Mouse (Mus musculus) CH12F3 (cell line): Measurements from ENCODE around the gene Erh.

Experiments
- in situ Hi-C: fragments of 300-500 bp; cut with MboI; formaldehyde crosslinking; loops from 2 replicates; pipeline ENCODE4 v1.14.3; 2020; ENCODE audit warnings: low sequenced_read_pairs

The Erh gene

GRCm38 (mm10) chr12:80643693-80644505, at the start of gene Erh, which contains the start of gene Slc39a9:
Gene Erh (minus strand): TSS chr12:80644341.
Gene Slc39a9 (plus strand): TSS chr12:80643883.
- in situ Hi-C loops = no loop called here

DNA sequence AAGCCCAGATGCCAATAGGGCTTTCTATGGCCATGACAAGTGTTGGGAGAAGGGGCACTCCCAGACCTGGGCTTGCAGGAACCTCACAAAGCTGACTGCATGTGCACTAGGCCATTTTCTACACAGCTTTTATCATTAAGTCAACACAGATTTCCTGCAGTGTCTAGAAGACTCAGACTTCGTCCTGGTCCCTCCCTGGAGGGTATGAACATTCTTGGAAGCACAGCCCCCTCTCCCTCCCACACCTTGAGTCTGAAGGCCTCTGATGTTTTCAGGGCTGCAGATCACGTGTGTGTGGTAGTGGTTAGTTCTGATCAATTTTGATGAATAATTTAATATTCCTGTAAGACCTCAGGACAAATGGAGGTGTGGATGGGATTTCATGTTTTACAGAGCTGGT, 49.6 kb upstream of the Erh start:
- in situ Hi-C loops = no loop called here

DNA sequence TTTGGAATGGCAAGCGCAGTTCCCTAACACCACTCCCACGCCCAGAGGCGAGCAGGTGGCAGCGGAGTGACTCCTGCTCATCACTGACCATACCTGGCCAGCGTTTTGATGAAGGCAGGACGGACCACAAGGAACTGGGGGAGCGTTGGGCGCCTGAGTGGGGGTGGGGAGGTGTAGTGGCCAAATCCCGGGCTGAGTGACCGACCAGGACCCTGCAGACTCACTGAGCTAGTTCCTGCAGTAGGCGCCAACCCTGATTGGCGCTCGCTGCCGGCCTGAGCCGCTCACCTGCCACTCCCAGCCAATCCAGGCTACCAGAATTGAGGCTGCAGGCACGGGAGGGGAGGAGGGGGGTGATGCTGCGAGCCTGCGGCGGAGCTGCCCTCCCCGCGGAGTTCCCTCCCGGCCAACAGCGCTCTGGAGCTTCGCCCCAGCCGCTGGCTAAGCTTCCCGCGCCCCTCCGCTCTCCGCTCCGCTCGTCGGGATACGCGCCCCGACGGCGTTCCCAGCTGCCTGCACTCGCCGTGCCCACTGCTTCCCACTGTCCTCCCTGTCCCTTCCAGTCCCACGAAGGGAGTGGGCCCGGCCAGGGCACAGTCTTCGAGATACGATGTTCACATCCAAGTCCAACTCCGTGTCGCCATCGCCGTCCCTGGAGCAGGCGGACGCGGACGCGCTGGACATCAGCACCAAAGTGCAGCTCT, 48.3 kb upstream of the Erh start, which contains the start of gene Plekhd1:
TSS of gene Plekhd1 (plus strand) at position 323 of the 704 bp plus-strand sequence.
- in situ Hi-C loops = no loop called here

DNA sequence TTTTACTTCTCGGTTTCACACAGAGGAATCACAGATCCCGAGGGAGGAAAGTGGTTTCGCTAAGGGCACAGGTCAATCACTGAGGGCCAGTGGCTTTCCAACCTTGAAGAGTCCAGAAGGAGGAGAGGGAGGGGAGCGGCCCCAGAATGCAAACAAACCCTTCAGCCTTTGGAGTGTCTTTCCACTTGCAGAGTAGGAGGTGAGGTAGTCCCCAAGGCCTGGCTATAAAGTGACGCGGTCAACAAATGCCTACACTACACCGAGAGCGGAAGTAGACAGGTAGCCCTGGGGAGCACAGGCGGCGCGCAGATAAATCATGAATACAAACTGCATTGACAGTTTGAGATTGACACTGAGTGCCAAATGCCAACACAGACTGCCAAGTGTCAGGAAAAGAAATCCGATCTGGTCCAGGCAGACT, 47.5 kb upstream of the Erh start:
- in situ Hi-C loops = no loop called here

DNA sequence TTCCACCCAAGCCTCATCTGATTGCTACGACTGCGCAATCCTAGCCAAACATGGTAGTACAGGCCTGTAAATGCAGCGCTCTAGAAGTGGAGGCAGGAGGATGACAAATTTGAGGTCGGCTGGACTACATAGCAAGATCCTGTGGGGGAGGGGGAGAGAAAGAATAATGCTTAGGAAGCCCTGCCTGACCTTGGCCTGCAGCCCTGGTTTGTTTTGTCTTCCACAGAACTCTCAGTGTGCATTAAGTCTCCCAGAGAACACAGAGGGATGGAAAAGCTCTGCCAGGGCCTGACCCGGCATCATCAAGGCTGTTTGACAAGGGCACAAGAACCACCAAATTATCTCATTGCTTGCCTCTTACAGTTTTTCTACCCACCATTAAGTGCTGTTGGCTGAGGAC, 45.6 kb upstream of the Erh start:
- in situ Hi-C loops = no loop called here

GRCm38 (mm10) chr12:80687788-80688211, 43.7 kb upstream of the Erh start:
- in situ Hi-C loops = no loop called here

DNA sequence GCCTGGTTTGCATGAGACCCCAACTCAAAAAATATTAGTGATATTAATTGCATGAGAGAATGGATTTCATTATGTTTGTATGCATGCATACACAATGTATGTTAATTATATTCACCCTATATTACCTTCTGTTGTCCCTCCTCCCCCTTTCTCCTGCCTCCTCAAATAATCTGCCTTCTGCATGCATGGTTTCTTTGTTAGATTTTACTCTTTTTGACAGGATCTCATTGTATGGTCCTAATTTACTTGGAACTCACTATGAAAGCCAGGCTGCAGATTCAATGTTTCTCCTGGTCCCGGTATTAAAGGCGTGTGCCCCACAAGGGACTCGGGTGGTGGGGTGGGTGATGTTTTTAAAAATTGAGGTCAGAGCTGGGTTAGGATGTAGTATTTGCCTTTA, 40.2 kb upstream of the Erh start:
- in situ Hi-C loops = no loop called here

DNA sequence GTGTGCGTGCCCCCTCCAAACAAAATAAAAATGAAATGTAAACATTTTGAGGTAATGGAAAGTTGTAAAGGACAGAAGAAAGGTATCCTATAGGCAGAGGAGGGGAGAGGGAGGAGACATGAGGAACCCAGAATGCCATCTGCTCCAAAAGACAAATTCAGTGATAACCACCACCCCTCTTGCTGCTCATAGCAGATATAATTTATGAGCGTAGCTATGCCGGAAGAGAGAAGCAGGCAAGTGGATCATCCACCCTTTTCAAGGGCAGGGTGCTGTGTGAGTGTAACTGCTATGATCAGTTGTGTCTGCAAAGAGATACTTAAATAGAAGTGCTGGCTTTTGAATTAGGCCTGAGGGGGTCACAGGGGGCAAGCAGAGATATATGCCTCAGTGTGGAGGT, 39.4 kb upstream of the Erh start:
- in situ Hi-C loops = no loop called here

- in situ Hi-C loops = no loop called here
These were observed 37.2 kb upstream of the Erh start for GRCm38 (mm10) chr12:80681340-80681739.

DNA sequence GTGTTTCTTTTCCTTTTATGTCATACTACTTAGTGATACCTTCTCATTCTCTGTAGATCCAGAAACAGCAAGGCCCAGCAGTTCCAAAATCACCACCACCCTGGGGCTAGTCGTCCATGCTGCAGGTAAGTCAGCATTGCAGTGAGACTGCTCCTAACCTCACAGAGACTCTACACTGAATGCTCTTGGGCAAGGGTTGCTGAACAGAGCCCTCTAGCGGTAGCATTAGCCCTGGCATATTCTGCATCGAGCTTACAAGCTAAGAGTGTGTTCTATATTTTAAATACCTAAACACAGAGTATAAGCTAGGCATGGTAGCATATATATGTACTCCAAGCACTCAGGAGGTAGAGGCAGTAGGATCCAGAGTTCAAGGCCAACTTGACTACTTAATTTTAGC, 29.0 kb upstream of the Erh start:
- in situ Hi-C loops = no loop called here

GRCm38 (mm10) chr12:80668391-80668790, 24.2 kb upstream of the Erh start:
- in situ Hi-C loops = no loop called here

- in situ Hi-C loops = no loop called here
These were observed 19.8 kb upstream of the Erh start for GRCm38 (mm10) chr12:80663935-80664334.

GRCm38 (mm10) chr12:80662322-80662721, 18.2 kb upstream of the Erh start:
- in situ Hi-C loops = no loop called here

DNA sequence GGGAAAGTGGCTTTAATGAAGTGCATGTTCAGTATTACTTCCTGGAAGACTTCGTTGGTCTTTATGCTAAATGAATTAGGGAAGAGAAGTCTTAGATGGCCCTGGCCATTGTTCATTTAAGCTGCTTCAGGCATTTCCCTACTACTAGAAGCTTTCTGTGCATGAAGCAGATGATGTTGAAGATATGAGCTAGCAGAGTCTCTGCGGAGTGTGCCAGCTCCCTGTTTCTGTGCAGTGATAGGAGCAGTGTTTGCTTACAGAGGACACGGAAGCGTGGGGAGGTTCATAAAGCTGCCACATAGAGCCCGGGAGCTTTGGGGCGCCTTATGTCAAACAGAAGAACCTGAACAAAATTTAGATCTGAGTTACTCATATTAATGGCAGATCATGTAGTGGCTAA, 14.5 kb upstream of the Erh start:
- in situ Hi-C loops = no loop called here

GRCm38 (mm10) chr12:80654659-80655025, 10.5 kb upstream of the Erh start:
- in situ Hi-C loops = no loop called here

DNA sequence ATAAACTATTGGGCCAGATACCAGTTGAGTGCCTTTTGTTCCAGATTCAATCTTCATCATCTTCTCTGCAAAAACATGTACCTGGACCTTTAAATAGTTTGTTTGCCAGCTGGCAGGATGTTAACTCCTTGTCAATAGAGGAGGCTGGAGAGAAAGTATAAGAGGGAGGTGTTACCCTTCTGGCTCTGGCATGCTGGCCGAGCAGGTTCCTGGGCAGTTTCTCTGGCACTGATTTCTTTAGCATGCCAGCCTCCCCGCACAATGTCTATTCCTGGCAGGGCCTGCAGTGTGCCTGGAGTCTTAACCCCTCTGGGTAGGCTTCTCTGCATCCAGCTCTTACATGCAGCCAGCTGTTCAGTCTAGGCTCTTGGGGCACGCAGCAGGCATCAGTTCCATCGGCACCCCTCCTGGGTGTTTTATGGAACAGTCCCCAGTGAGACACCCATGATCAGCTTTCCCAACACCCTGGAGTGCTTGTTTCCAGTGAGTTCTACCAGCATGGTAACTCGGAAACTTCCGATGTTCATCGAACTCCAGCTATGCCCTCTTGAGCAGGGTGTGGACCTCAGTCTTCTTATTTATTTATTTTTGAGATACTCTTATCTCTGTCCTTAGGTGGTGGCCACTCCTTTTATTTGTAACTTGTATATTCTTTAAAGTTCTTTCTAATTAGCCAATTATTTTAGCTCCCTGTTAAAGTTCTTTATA, 10.0 kb upstream of the Erh start:
- in situ Hi-C loops = no loop called here

DNA sequence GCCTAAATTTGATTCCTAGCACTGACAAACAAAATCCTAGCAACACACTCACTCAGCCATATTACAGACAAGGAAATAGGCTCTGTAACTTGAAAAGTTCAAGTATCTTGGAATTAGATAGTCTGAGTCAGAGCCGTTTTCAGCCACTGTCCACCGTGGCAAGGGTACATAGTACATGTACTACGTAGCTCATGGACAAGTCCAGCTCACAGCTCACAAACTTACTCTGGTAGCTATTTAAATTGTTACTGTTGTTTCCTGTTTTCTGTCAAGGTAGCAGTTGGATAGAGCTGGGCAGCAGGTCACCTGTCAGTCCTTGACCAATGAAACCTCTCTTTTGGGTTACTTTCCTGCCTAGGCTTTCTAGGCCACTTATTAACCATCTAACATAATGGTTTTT, 2.2 kb upstream of the Erh start:
- in situ Hi-C loops = no loop called here

- in situ Hi-C loops = no loop called here
These were observed 346 bp upstream of the Erh start for GRCm38 (mm10) chr12:80644506-80644868.

DNA sequence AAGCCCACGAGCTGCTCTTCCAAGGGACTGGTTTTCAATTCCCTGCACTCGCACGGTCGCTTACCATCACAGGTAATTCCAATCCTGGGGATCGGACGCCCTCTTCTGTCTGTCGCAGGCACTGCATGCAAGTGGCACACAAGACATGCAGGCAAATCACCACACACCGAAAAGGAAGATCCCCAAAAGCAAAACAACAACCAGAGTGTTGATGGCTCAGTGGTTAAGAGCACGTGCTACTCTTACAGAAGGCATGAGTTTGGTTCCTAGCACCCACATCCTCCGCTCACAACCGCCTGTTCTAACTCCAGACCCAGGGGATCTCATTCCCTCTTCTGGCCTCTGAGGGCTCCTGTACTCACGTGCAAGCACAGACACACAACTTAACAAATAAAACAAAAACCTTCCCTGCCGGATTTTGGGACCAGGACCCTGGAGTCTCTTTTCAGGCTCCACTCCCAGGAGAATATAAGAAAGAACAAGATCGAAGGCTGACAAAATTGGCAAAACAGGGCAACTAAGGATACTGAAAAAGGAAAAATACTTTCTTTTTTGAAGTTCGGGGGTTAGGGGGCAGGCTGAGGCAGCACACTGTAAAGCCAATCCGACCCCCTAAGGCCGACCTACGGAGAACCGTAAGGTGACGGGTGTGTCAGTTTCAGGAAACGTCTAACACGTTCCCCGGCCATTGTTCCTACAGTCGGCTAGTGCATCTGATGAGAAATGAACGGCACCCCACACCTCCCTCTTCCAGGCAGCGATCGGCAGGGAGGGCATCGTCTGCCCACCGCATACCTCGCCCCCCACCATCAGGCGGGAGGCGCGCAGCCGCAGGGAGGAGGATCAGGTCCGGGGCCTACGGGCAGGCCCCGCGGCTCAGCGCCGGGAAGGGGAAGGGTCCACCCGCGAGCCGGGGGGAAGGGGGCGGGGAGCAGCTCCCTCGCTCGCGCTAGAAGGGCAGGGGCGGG, 1.1 kb downstream of the Erh start:
- in situ Hi-C loops = no loop called here

DNA sequence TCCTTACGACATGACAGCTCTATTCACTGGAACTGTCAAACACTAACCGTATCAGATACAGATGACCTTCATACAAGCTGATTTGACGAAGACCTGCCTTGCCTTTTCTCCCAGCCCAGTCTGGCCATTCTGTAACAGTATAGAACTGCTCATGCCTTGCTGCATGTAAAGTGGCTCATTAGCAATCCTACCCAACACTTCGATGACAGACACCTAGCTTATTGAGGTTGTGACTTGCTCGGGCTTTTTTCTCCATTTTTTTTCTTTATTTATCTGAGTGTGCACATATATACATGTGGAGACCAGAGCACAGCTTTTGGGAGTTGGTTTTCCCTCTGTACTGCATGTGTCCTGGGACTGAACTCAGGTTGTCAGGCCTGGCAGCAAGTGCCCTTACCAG, 12.4 kb downstream of the Erh start:
- in situ Hi-C loops = no loop called here

DNA sequence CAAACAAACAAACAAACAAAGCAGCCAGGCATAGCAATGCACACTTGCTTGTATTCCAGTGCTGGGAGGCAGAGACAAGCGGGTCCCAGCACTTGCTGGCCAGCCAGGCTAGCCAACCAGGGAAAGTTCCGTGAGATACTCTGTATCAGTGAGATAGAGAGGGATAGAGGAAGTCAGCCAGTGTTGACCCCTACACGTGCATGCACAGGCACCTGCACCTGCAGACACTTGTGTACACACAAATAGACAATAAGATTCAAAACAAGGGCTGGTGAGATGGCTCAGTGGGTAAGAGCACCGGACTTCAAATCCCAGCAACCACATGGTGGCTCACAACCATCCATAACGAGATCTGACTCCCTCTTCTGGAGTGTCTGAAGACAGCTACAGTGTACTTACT, 23.6 kb downstream of the Erh start:
- in situ Hi-C loops = no loop called here
